Mouse (Mus musculus): ENCODE measurements around the gene Hormad2.
A peak's percentile ranks its signal among the peaks of the same experiment; 100 is the strongest.

Hormad2 gene

GRCm38 (mm10) chr11:4440978-4441377 is at the start of gene Hormad2:
Gene Hormad2, minus strand, starts transcription at chr11:4441105.
- no peak for DNase-seq (ENCODE audit: low spot score)

- no peak for DNase-seq (ENCODE audit: low spot score)
These were observed 48.3 kb upstream of the Hormad2 start for GRCm38 (mm10) chr11:4489207-4489606.

- DNase-seq (ENCODE audit: low spot score) = no peak
These were observed 47.9 kb upstream of the Hormad2 start for GRCm38 (mm10) chr11:4488798-4489197.

DNA sequence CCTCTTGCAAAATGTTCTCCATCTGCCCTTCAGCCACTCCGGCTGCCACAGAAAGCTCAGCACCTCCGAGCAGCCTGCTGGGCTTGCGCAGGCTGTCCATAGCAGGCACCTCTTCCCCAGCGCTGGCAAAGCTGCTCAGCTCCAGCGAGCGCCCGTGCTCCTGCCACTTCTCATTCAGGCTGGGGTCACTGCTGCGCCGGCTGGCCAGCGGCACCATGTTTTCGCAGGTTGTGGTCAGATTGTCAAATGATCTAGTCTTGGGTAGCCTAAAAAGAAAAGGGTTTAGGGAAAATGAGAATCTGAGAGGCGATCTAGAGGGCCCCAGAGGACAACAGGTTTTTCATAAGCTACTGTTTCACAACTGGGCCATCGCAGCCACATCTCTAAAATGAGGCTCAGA is 47.5 kb upstream of the Hormad2 start:
- no peak for DNase-seq (ENCODE audit: low spot score)

GRCm38 (mm10) chr11:4487401-4487965 is 46.6 kb upstream of the Hormad2 start:
- DNase-seq (ENCODE audit: low spot score) = no peak

DNA sequence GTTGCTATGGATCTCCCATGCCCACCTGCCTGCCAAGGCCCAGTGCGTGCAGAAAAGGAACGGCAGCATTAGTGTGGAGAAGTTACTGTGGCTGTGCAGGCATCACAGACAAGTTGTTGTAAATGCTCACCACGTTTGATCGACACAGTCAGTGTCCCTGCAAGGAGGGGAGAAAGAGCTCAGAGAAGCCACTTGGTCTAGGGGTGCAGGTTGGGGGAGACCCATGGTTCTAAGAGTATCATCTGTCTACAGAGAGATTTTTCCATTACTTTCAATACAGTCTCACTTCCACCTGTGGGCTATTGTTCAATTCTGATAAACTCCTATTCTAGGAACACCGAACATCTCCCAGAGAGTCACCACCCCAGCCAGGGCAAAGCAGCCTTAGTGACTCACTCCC is 43.6 kb upstream of the Hormad2 start:
- no peak for DNase-seq (ENCODE audit: low spot score)

DNA sequence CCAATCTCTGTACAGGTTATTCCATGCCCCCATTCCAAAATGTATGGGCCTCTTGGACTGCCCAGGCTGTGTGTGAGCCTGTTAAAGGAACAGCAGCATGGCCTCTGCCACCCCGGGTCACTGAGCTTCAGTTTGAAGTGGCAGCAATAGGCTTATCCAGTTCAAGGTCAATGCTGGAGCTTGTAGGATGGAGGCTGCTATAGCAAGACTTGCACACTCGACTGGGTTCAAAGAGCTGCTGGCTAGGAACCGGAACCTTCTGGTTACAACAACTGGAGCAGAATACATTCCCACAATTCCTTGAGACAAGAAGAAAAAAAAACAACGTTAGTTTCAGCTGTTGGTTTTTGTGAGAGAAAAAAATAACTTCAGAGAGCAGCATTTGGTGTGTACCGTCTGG is 41.7 kb upstream of the Hormad2 start:
- DNase-seq (ENCODE audit: low spot score) = no peak

DNA sequence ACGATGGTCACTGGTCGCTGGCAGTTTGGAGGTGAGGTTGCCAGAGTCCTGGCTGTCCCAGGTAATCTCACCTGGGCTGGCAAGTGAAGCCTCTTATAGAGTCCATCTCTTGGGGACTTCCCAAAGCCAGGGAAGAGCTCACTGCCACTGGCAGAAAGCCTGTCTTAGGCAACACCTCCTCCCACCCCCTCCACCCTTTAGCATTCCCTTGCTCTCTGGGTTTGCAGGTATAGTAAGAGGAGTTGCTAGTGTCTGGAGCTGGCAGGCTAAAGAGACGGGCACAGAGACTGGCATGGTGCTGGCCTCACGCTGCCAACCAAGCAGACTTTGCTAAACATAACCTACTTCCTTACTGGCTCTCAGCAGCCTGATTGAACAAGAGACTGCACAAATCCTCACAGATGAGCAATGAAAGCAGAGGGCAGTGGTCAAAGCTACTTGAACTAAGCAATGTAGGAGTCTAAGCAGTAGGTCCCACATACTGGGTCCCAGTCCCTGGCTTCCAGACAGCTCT is 35.3 kb upstream of the Hormad2 start:
- no peak for DNase-seq (ENCODE audit: low spot score)

DNA sequence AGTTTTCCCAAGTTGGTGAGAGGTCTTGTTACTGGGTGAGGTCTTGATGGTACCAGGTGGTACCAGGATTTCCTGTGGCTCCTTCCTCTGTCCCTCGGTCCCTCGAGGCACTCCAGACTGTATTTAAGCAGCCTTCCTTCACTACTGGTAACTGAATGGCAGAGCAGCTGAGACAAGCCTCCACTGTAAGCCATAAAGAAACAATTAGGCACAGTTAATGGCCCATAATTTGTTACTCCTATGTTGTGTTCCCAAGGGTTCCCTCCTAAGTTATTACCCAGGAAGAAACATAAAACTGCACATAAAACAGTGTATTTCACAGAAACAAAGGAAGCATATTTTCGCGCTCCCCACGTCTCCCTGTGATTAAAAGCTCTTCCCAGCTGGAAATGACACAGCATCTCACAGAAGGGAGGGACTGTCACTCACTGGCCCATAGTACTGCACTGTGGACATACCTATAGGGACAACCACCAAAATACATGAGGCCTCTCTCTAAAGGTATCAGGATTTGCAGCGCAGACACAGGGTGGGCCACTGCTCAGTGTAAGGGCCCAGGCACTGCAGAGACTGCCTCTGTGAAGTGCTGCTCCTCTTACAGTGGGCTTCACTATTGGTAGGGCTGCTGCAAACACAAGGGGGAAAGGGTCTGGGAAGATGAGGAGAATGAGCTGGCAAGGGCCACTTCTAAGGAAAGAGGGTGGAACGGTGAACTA is 31.7 kb upstream of the Hormad2 start:
- no peak for DNase-seq (ENCODE audit: low spot score)

DNA sequence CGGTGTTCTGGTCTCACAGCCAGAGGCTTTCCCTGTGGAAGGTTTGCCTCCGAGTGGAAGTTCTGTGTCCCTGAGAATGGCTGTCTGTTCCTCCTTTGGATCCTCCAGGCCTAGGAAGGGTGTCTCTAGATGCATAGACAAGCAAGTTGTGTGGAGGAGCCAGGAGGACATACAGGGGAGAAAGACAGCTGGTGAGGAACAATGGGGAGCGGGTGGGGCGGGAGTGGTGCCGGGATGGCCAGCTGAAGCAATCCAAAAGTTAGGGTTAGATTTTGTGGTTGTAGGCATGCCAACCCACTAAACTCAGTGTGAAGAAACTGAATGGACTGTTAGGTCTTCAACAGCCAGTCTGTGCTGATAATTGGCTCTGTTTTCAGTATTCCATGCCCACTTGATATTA is 30.8 kb upstream of the Hormad2 start:
- DNase-seq (ENCODE audit: low spot score) = no peak

GRCm38 (mm10) chr11:4471251-4471650 is 30.3 kb upstream of the Hormad2 start:
- no peak for DNase-seq (ENCODE audit: low spot score)

DNA sequence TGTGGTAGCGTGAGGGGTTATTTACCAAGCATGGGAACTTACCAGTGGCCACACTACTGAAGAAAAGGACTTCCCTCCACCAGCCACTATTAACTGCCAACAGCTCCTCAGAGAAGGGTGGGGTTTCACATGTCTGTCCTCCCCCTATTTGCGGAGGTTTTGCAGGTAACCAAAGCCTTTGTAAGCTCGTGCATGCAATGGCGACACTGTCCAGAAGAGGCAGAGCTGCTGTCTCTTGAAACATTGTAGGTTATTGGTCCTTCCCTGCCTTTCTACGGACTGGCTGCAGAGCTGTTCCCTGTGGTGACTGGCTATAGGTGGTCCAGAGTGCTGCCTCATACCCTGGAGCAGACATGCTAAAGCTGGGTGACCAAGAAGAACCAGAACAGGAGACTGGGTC is 28.2 kb upstream of the Hormad2 start:
- DNase-seq (ENCODE audit: low spot score) = no peak

- DNase-seq (ENCODE audit: low spot score) = no peak
These were observed 26.5 kb upstream of the Hormad2 start for GRCm38 (mm10) chr11:4467436-4467835.

- no peak for DNase-seq (ENCODE audit: low spot score)
These were observed 25.3 kb upstream of the Hormad2 start for GRCm38 (mm10) chr11:4466191-4466590.

DNA sequence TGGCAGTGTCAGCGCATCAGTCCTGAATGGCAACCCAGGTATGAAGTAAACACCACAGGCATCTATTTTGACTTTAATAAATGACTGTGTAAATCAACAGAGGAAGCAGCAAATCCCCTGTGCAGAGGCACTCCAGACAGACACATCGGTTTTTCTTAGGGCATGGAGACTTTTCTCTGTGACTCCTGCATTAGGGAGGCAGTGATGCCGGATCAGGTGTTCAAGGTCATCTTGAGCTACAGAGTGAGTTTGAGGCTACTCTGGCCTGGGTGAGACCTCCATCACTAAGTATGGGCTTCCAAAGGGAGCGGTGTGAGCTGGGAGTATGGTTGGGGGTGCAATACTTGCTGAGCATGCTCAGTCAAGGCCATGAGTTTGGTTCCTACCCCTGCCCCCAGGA is 23.7 kb upstream of the Hormad2 start:
- DNase-seq (ENCODE audit: low spot score) = no peak

- DNase-seq (ENCODE audit: low spot score) = no peak
These were observed 23.3 kb upstream of the Hormad2 start for GRCm38 (mm10) chr11:4464186-4464585.

DNA sequence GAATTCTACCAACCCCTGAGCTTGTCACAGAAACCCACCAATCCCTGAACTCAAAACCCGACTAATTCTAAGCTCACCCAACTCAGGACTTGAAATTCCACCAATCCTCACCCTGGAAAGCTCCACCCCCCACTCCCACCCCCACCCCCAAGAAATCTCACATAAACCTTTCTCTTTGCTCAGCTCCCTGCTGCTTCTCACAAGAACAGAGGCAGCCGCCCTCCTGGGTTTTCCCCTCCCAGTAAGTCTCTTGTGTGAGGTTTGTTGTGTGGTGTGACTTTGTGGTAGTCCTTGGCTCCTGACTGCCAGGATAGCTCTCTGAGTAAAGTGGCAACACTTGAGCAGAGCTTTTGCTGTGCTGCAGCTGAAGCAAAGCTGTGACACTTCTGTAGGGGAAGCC is 22.0 kb upstream of the Hormad2 start:
- no peak for DNase-seq (ENCODE audit: low spot score)

DNA sequence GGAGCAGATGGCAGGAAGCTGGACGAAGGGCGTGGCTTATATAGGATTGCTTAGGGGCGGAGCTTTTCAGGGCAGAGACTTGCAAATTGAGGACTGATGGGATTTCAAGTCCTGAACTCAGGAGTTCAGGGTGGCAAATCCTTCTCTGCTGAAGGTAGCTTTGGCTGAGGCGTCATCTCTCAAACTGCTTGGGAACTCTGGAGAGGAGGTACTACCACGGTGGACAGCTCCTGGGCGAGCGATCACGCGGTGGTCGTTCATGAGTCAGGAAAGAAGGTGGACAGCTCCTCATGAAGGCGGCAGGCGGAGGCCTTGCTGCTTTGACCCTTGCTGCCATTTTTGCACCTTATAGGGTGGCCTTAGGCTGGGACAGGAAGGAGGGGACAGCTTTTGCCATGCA is 20.2 kb upstream of the Hormad2 start:
- DNase-seq (ENCODE audit: low spot score) = no peak

GRCm38 (mm10) chr11:4460615-4461014 is 19.7 kb upstream of the Hormad2 start:
- no peak for DNase-seq (ENCODE audit: low spot score)

DNA sequence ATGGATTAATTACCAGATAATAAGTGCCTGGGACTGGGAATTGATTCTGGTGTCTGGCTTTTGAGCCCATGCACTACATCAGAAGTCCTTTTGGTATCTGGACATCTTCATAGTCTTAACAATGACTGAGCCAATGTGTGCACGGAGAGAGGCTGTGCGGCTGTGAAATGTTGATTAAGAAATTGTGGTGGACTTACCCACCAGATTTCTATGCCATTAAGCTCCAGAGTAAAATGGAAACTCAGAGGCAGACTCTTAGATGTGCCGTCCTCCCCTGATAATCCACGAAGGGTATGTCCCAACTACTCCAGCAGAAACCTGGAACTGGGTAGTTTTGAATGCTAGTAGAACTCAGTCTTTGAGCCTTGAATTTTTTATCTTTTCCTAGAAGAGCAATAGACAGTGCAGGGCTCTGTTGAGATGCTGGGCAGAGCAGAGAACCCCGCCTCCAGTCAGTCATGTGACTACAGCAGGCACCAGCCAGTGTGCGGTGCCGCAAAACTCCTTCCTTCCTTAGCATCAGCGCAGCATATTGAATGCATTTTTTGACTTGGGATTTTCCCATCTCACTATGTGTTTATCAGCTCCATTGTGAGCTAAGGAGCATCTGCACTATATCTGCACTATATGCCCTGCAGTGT is 14.1 kb upstream of the Hormad2 start:
- no peak for DNase-seq (ENCODE audit: low spot score)

DNA sequence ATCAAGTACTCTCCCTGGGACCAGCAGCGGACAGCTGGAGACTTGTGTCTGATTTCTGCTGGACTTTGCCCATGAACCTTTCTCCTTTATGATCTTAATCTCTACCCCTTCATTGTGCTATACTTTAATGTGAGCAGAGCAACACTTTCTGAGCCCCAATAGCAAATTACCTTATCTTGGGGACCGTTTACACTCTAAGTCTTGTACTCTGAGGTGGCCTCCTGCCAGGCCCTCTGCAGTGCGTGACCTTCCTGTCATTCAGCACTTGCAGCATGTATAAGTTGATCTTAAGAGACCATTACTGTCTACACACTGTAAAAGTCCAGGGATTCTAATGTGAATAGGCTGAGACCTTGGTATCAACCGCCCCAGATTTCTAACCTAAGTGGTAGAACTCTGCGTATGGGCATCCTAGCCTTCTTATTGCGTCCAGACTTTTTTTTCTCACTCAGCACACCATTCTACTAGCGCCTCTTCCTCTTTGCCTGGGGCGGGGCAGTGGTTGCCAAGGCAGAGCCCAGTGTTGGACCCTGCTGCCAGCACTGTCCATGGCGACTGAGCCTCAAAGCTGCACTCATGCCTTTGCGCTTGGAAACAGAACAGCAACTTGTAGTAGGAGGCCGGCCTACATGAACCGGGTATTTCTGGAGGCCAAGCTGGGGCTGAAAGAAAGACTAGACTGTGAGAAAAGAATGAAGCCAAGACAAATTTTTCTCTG is 11.7 kb upstream of the Hormad2 start:
- DNase-seq (ENCODE audit: low spot score) = no peak

DNA sequence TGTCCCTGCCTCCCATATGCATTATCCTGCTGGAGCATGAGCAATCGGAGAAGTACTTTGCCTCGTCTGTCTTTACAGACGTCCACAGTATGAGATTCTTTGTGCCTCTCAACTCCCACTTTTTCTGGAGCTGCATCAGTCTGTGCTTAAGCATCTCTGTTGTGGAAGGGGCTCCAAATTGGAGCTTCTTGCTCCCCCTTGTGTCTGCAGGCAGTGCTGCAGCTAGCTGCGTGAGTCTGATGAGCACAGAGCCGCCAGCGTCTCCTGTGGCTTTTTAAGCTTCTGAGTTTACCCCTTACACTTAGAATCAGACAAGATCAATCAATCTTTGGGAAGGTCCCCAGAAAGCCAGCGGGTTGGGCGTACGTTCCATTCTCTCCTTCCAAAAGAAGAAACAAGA is 10.2 kb upstream of the Hormad2 start:
- peak; percentile 17 for DNase-seq (ENCODE audit: low spot score)
